Comparison of ENCODE assay signal across 1 mouse cellular context in the genomic region with DNA sequence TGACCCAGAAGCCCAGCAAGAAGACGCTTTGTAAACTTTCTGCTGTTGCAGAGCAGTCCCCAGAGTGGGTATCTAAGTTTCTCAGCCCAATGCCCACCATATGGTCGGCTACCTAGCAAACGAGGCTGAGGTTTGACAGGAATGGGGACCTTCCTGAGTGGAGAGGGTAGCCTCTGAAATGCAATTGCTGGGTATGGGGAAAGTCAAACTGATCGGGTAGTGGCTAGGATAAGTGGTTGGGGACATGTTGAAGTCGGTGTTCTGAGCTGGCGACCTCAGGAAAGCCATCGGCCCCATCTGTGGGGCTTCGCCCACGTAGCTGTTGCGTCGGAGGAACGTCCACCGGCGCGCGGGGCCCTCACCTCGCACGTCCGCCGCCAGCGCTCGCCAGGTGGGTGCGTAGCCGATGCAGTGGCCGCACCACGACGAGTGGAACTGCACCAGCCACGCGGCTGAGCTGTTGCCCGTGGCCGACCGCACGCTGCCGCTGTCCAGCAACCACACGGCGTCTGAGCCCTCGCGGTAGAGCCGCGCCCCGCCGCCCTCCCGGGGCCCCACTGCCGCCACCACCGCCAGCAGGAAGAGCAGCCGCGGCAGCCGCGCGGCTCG.
TF ChIP-seq lines count a peak whose summit lies in the region.

No protein-coding gene starts in this region.

TF ChIP-seq in CH12.LX, 34 proteins besides CTCF, POLR2A, EP300 and RAD21 (continued from another document):
- no peak for TF ChIP-seq MEF2A (IDR thresholded peaks at IDR 0.05; ENCODE audit: borderline replicate concordance, low read depth, low read length)
- no peak; the same call in 1 of the 2 replicates for TF ChIP-seq SIN3A (IDR thresholded peaks at IDR 0.05; ENCODE audit: low read length)
- no peak for TF ChIP-seq JUND (conservative IDR thresholded peaks at IDR 0.05; ENCODE audit: low read depth, low read length)
- TF ChIP-seq USF2 (conservative IDR thresholded peaks at IDR 0.05; ENCODE audit: low read depth, low read length): no peak
- no peak for TF ChIP-seq KAT2A (IDR thresholded peaks at IDR 0.05; ENCODE audit: insufficient replicate concordance, low read length)
- TF ChIP-seq MAX (IDR thresholded peaks at IDR 0.05; ENCODE audit: low read length): no peak
- no peak for TF ChIP-seq NELFE (IDR thresholded peaks at IDR 0.05; ENCODE audit: low read depth, low read length)
- TF ChIP-seq ZKSCAN1 (IDR thresholded peaks at IDR 0.05; ENCODE audit: borderline replicate concordance, low read depth, low read length): no peak
- TF ChIP-seq GABPA (IDR thresholded peaks at IDR 0.05; ENCODE audit: insufficient replicate concordance, low read depth, low read length): no peak
- no peak for TF ChIP-seq ETS1 (conservative IDR thresholded peaks at IDR 0.05; ENCODE audit: low read depth, low read length)
- TF ChIP-seq RCOR1 (conservative IDR thresholded peaks at IDR 0.05; ENCODE audit: low read depth, low read length): no peak
- no peak for TF ChIP-seq POLR2AphosphoS2 (IDR thresholded peaks at IDR 0.05; ENCODE audit: low read depth, low read length)
- no peak for TF ChIP-seq MAZ (IDR thresholded peaks at IDR 0.05; ENCODE audit: low read depth, low read length)
- no peak for TF ChIP-seq CHD2 (IDR thresholded peaks at IDR 0.05; ENCODE audit: low read length)
- no peak for TF ChIP-seq E2F4 (IDR thresholded peaks at IDR 0.05; ENCODE audit: insufficient replicate concordance, low read depth, low read length)
- no peak for TF ChIP-seq MAFK (IDR thresholded peaks at IDR 0.05; ENCODE audit: insufficient replicate concordance, low read length)
- no peak for TF ChIP-seq ELF1 (IDR thresholded peaks at IDR 0.05; ENCODE audit: low read depth, low read length)
TF ChIP-seq in CH12.LX: peak in this region for 0.
